Mouse (Mus musculus): ENCODE data around the gene Doc2b. TPM values are rescaled to one million over a fixed set of nuclear protein-coding genes. Genes with fewer than 3 reads are reported as not detected.

Doc2b gene
- polyA plus RNA-seq, 1 experiment from 2014 or later, result 1.2 TPM

DNA sequence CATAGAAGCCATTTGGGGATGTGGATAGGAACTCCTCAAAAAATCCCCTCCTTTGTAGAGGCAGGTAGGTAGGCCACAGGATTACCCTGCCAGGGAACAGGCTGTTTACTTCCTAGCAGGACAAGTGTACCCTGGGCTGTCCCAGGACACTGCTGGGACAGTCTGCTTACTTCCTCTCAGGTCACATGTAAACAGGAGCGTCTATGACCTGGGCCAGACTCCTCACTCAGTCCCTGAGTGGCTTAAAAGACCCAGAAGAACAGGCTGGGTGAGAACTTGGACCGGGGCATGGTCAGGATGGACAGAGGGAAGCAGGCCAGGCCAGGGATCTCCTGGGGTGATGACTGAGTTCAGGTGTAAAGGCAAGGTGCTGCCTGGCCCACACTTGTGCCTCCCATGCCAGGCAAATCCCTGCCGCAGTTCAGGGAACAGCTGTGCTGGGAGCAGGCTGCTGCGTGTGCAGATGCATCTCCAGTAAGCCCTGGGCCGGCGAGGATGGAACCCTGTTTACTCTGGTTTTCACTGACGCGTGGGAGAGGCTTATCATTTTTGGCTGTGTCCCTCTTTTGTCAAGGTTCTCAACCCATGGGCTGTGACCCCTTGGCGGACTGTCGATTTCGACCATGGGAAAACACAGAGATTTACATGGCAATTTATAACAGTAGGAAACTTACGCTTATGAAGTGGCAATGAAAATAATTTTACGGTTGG is 842 bp upstream of the Doc2b start:
- Histone ChIP-seq H3K27me3 (replicated peaks; ENCODE audit: control insufficient read depth, insufficient read depth, low read length) (peaks cover 39% of the 10 kb centered on the region), H3K4me2 (ENCODE audit: low read depth, low read length) (peak overlapping the region; percentile 70; the same call in 1 of the 2 replicates), H3K27ac (replicated peaks; ENCODE audit: low read depth, low read length) (no peak overlapping the region), H3K9ac (ENCODE audit: low read depth, low read length) (no peak overlapping the region), H3K4me3 (ENCODE audit: low read depth, low read length) (peak overlapping the region; percentile 58; the same call in 1 of the 2 replicates), H3K4me1 (ENCODE audit: control insufficient read depth, insufficient read depth, low read length) (no peaks in the 10 kb centered on the region), H3K36me3 (ENCODE audit: control insufficient read depth, insufficient read depth, low read length) (no peaks in the 10 kb centered on the region), H3K9me3 (ENCODE audit: control insufficient read depth, low read length) (no peaks in the 10 kb centered on the region)
- DNase-seq (ENCODE audit: low spot score) (no peak), ATAC-seq (ENCODE audit: low read depth) (no peak)
- WGBS, result 73% methylated on average over 12 of the region's 13 CpGs

- H3K9ac ChIP-seq (ENCODE audit: low read depth, low read length), result peak overlapping the region; percentile 76
- H3K27ac ChIP-seq (replicated peaks; ENCODE audit: low read depth, low read length), result no peak overlapping the region
- DNase-seq (ENCODE audit: low spot score), result no peak
- 0% methylated on average over 18 of the region's 42 CpGs for WGBS
- peak overlapping the region; percentile 58 for H3K4me3 ChIP-seq (ENCODE audit: low read depth, low read length)
- no peaks in the 10 kb centered on the region for H3K4me1 ChIP-seq (ENCODE audit: control insufficient read depth, insufficient read depth, low read length)
- peak; percentile 12; the same call in 1 of the 2 replicates for ATAC-seq (ENCODE audit: low read depth)
- H3K4me2 ChIP-seq (ENCODE audit: low read depth, low read length), result peak overlapping the region; percentile 70
- H3K36me3 ChIP-seq (ENCODE audit: control insufficient read depth, insufficient read depth, low read length), result no peaks in the 10 kb centered on the region
- H3K27me3 ChIP-seq (replicated peaks; ENCODE audit: control insufficient read depth, insufficient read depth, low read length), result peaks cover 39% of the 10 kb centered on the region
- no peaks in the 10 kb centered on the region for H3K9me3 ChIP-seq (ENCODE audit: control insufficient read depth, low read length)
Observed at GRCm38 (mm10) chr11:75795321-75795636, 570 bp downstream of the Doc2b start.

- DNase-seq (ENCODE audit: low spot score) (no peak), ATAC-seq (ENCODE audit: low read depth) (peak; percentile 10; the same call in 1 of the 2 replicates)
- Histone ChIP-seq H3K4me1 (ENCODE audit: control insufficient read depth, insufficient read depth, low read length) (no peaks in the 10 kb centered on the region), H3K27ac (replicated peaks; ENCODE audit: low read depth, low read length) (no peak overlapping the region), H3K27me3 (replicated peaks; ENCODE audit: control insufficient read depth, insufficient read depth, low read length) (peaks cover 39% of the 10 kb centered on the region), H3K9me3 (ENCODE audit: control insufficient read depth, low read length) (no peaks in the 10 kb centered on the region), H3K4me3 (ENCODE audit: low read depth, low read length) (peak overlapping the region; percentile 58), H3K9ac (ENCODE audit: low read depth, low read length) (peak overlapping the region; percentile 76), H3K4me2 (ENCODE audit: low read depth, low read length) (peak overlapping the region; percentile 70), H3K36me3 (ENCODE audit: control insufficient read depth, insufficient read depth, low read length) (no peaks in the 10 kb centered on the region)
- WGBS, result 7% methylated on average over 14 of the region's 45 CpGs
Observed at GRCm38 (mm10) chr11:75794602-75795320, 1.1 kb downstream of the Doc2b start.

DNA sequence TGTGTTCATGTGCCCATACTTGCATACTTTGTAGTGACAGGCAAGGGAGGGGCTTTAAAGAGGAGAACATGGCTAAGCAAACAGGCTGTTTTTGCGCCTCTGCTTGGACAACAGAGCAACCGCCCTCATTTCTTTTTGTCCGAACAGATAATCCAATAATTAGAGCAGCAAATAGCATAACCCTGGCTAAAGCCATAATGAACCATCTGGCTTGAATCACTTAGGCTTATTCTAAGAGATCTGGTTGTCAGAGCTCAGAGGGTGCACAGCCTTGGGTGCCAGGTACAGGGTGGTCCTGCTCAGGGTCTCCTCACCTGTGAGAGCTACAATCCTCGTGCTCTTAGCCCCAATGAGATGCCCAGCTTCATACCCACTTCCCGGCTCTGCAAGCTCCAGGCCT is 2.5 kb downstream of the Doc2b start:
- Histone ChIP-seq H3K9ac (ENCODE audit: low read depth, low read length) (no peak overlapping the region), H3K27me3 (replicated peaks; ENCODE audit: control insufficient read depth, insufficient read depth, low read length) (peaks cover 39% of the 10 kb centered on the region), H3K9me3 (ENCODE audit: control insufficient read depth, low read length) (no peaks in the 10 kb centered on the region), H3K36me3 (ENCODE audit: control insufficient read depth, insufficient read depth, low read length) (no peaks in the 10 kb centered on the region), H3K4me3 (ENCODE audit: low read depth, low read length) (no peak overlapping the region), H3K4me2 (ENCODE audit: low read depth, low read length) (no peak overlapping the region), H3K27ac (replicated peaks; ENCODE audit: low read depth, low read length) (no peak overlapping the region), H3K4me1 (ENCODE audit: control insufficient read depth, insufficient read depth, low read length) (no peaks in the 10 kb centered on the region)
- DNase-seq (ENCODE audit: low spot score) (no peak), ATAC-seq (ENCODE audit: low read depth) (no peak)
- 64% methylated on average over 5 of the region's 5 CpGs for WGBS

GRCm38 (mm10) chr11:75792535-75792934 is 3.3 kb downstream of the Doc2b start:
- no peaks in the 10 kb centered on the region for H3K9me3 ChIP-seq (ENCODE audit: control insufficient read depth, low read length)
- H3K9ac ChIP-seq (ENCODE audit: low read depth, low read length), result no peak overlapping the region
- H3K4me2 ChIP-seq (ENCODE audit: low read depth, low read length), result no peak overlapping the region
- no peak for DNase-seq (ENCODE audit: low spot score)
- H3K27me3 ChIP-seq (replicated peaks; ENCODE audit: control insufficient read depth, insufficient read depth, low read length), result peaks cover 39% of the 10 kb centered on the region
- H3K27ac ChIP-seq (replicated peaks; ENCODE audit: low read depth, low read length), result no peak overlapping the region
- 67% methylated on average over 5 of the region's 5 CpGs for WGBS
- no peaks in the 10 kb centered on the region for H3K36me3 ChIP-seq (ENCODE audit: control insufficient read depth, insufficient read depth, low read length)
- ATAC-seq (ENCODE audit: low read depth), result no peak
- H3K4me1 ChIP-seq (ENCODE audit: control insufficient read depth, insufficient read depth, low read length), result no peaks in the 10 kb centered on the region
- H3K4me3 ChIP-seq (ENCODE audit: low read depth, low read length), result no peak overlapping the region

DNA sequence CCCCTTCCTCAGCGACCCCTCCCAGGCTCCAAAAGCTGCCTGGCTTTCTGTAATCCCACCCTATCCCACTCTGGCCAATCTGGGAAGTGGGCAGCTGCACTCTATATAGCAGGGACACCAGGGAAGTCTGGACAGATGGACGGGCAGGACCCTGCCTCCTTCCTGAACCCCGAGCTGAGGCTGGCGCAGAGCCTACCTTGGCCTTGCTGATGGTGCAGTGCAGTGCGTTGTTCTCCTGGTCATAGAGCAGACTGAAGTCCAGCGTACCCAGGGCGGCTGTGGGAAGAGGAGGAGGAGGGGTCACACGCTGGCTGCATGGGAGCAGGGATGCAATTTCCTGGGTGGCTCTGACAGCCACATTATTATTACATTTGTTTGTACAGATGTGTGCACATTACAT is 10.0 kb downstream of the Doc2b start:
- no peak overlapping the region for H3K4me3 ChIP-seq (ENCODE audit: low read depth, low read length)
- no peak overlapping the region for H3K27ac ChIP-seq (replicated peaks; ENCODE audit: low read depth, low read length)
- H3K9ac ChIP-seq (ENCODE audit: low read depth, low read length), result no peak overlapping the region
- 75% methylated on average over 8 of the region's 8 CpGs for WGBS
- no peak overlapping the region for H3K4me2 ChIP-seq (ENCODE audit: low read depth, low read length)
- H3K4me1 ChIP-seq (ENCODE audit: control insufficient read depth, insufficient read depth, low read length), result no peaks in the 10 kb centered on the region
- H3K36me3 ChIP-seq (ENCODE audit: control insufficient read depth, insufficient read depth, low read length), result no peaks in the 10 kb centered on the region
- H3K27me3 ChIP-seq (replicated peaks; ENCODE audit: control insufficient read depth, insufficient read depth, low read length), result no peaks in the 10 kb centered on the region
- DNase-seq (ENCODE audit: low spot score), result no peak
- no peaks in the 10 kb centered on the region for H3K9me3 ChIP-seq (ENCODE audit: control insufficient read depth, low read length)
- ATAC-seq (ENCODE audit: low read depth), result no peak

DNA sequence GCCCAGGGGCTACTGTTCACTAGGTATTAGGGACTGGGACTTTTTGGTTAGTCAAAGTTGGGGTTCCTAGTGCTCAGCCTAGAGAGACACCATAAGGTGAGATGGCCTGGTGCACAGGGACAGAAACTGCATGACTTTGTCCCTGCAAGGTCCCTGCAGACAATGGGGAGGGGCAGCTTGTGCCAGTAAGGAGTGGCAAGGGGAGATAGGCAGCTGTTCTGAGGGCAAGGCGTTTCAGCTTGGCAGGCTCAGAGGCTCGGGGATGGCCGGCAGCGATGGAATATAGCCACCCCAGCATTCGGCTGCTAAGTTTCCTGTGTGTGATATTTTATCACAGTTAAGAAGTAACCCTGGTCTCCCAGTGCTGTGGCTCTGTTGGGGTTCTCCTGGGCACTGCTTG is 12.1 kb downstream of the Doc2b start:
- Histone ChIP-seq H3K36me3 (ENCODE audit: control insufficient read depth, insufficient read depth, low read length) (peaks cover 8% of the 10 kb centered on the region; the same call in 1 of the 2 replicates), H3K27me3 (replicated peaks; ENCODE audit: control insufficient read depth, insufficient read depth, low read length) (no peaks in the 10 kb centered on the region), H3K4me1 (ENCODE audit: control insufficient read depth, insufficient read depth, low read length) (no peaks in the 10 kb centered on the region), H3K9ac (ENCODE audit: low read depth, low read length) (no peak overlapping the region), H3K27ac (replicated peaks; ENCODE audit: low read depth, low read length) (no peak overlapping the region), H3K4me3 (ENCODE audit: low read depth, low read length) (no peak overlapping the region), H3K9me3 (ENCODE audit: control insufficient read depth, low read length) (no peaks in the 10 kb centered on the region), H3K4me2 (ENCODE audit: low read depth, low read length) (no peak overlapping the region)
- no peak for ATAC-seq (ENCODE audit: low read depth)
- WGBS, result 78% methylated on average over 5 of the region's 5 CpGs
- DNase-seq (ENCODE audit: low spot score), result no peak

- Histone ChIP-seq H3K4me2 (ENCODE audit: low read depth, low read length) (no peak overlapping the region), H3K27me3 (replicated peaks; ENCODE audit: control insufficient read depth, insufficient read depth, low read length) (no peaks in the 10 kb centered on the region), H3K4me1 (ENCODE audit: control insufficient read depth, insufficient read depth, low read length) (no peaks in the 10 kb centered on the region), H3K36me3 (ENCODE audit: control insufficient read depth, insufficient read depth, low read length) (peaks cover 11% of the 10 kb centered on the region; the same call in 1 of the 2 replicates), H3K9me3 (ENCODE audit: control insufficient read depth, low read length) (no peaks in the 10 kb centered on the region), H3K4me3 (ENCODE audit: low read depth, low read length) (no peak overlapping the region), H3K27ac (replicated peaks; ENCODE audit: low read depth, low read length) (no peak overlapping the region), H3K9ac (ENCODE audit: low read depth, low read length) (no peak overlapping the region)
- peak; percentile 79 for DNase-seq (ENCODE audit: low spot score)
- ATAC-seq (ENCODE audit: low read depth), result peak; percentile 70
- 20% methylated on average over 6 of the region's 6 CpGs for WGBS
Observed at GRCm38 (mm10) chr11:75781919-75782318, 13.9 kb downstream of the Doc2b start.

Measured in embryonic facial prominence, embryonic 14.5 days (tissue).